Mouse (Mus musculus) gastrocnemius, postnatal 14 days (tissue): ENCODE data around the gene Slc16a7. TPM values are rescaled to one million over a fixed set of nuclear protein-coding genes. Genes with fewer than 3 reads are reported as not detected.

Source experiments
- DNase-seq: peaks from one replicate; pipeline ENCODE4 v3.0.0; 2021; ENCODE audit warnings: mixed read lengths
- intact Hi-C: fragments of 180-260 bp; cut with DNase I; formaldehyde crosslinking; loops from one replicate; pipeline ENCODE4 v1.15.1; 2025; ENCODE audit warnings: low total_unique reads
- total RNA-seq, 2 experiments: library from RNA; stranded (reverse); gene quantifications; 2 replicates each; pipeline ENCODE4 v1.2.3; 2021

Gene Slc16a7
- total RNA-seq, 2 experiments from 2014 or later, result 2.4 to 2.7 TPM

DNA sequence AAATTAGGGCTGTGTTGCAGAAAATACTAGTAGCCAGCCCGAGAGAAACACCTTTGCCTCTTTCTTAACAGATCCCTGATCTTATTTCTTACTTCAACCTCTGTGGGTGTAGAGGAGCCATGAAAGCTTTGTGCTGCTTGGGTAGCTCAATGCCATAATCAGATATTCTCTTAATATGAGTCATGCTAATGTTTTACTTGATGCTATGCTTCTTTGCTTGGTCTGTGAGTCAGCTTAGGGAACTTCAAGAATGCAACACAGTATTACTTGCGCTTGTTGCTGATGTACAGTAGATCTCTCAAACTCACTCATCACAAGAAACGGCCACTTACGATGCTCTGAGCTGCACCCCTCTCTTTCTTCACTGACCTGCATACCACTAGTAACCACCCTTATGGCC lies 133.4 kb downstream of the Slc16a7 start:
- DNase-seq, result no peak
- intact Hi-C loops, result no loop called here

DNA sequence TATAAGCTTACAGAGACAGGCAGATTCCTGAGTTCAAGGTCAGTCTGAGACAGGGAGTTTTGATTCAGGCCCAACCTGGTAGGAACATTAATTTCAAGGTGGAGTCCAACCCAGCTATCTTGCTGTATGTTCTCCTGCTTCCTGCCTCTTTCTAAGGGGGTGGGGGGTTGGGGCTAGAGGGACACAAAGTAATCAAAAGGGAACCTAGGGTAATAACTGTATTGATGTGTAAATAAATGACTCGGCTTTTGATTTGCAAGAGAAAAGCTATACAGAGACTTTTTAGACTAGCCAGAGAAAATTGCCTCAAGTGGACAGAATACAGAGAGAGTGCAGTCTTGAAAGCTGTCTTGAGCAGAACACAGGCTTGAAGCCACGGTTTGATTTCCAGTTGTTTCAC lies 174.7 kb downstream of the Slc16a7 start:
- DNase-seq, result no peak
- intact Hi-C loops, result no loop called here

GRCm38 (mm10) chr10:125213805-125214204 lies 175.5 kb downstream of the Slc16a7 start:
- DNase-seq, result no peak
- intact Hi-C loops, result no loop called here

GRCm38 (mm10) chr10:125187544-125187943 lies 201.7 kb downstream of the Slc16a7 start:
- DNase-seq, result no peak
- intact Hi-C loops, result no loop called here

DNA sequence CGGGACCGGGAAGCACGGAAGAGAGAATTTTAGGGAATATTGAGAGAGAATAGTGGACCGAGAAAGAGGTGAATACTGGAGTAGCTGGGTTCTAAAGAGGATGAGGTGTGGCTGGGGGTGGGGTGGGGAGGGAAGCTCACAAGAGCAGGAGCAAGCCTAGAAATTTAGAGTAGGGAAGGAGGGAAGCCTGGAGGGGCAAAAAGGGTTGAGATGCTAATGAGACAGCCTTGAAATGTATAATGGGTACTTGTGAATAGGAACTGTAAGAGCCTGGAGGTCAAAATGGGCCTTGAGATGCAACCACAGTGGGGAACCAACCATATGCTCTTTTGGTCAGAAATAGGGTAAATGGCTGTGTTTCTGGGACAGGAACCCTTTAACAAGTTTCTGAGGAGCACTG lies 203.9 kb downstream of the Slc16a7 start:
- no peak for DNase-seq
- intact Hi-C loops, result no loop called here

- DNase-seq, result no peak
- intact Hi-C loops, result no loop called here
Measured at GRCm38 (mm10) chr10:125184146-125184545, 205.1 kb downstream of the Slc16a7 start.

- no peak for DNase-seq
- intact Hi-C loops, result no loop called here
Measured at GRCm38 (mm10) chr10:125182545-125182944, 206.7 kb downstream of the Slc16a7 start.

DNA sequence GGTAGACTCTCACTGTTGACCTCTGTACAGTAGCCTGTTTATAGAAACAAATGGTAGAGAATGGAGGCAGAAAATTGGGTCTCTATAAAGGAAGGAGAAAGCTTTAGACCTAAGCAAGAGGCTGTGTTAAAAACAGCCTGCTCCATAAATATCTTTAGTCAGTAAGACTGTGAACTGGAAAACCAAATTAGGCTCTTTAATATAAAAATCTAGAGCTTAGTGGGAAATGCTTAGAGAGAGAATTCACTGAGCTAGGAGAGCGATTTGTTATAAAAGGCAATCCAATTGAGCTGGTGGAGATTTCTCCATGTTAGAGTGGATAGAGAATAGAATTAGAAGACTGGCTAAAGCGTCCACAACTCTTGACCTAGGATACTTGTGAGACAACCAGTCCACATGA lies 211.5 kb downstream of the Slc16a7 start:
- intact Hi-C loops, result no loop called here

GRCm38 (mm10) chr10:125175013-125175650 lies 214.1 kb downstream of the Slc16a7 start:
- DNase-seq, result no peak
- intact Hi-C loops, result no loop called here

More for the DNA sequence above, 211.5 kb downstream of the Slc16a7 start:
- DNase-seq, result no peak

- intact Hi-C loops, result no loop called here
- no peak for DNase-seq
Measured at GRCm38 (mm10) chr10:125171625-125172024, 217.6 kb downstream of the Slc16a7 start.

- intact Hi-C loops, result no loop called here
- no peak for DNase-seq
Measured at GRCm38 (mm10) chr10:125171154-125171553, 218.1 kb downstream of the Slc16a7 start.
